Mouse (Mus musculus) CH12.LX (cell line): ENCODE results near the gene Cald1. TPM values are rescaled to one million over a fixed set of nuclear protein-coding genes. Genes with fewer than 3 reads are reported as not detected.

Experiments used
- DNase-seq: peaks from one replicate; pipeline ENCODE4 v3.0.0-alpha.2; 2013; ENCODE audit errors: extremely low read depth
- H3K27ac ChIP-seq: 2 replicates; pipeline ENCODE4 v1.5.1; 2012; ENCODE audit warnings: low read depth, mild to moderate bottlenecking, control low read depth, moderate library complexity; ENCODE audit not compliant: insufficient read depth
- H3K27me3 ChIP-seq: replicated peaks from 2 replicates; pipeline ENCODE3; 2012; ENCODE audit warnings: inconsistent platforms
- H3K36me3 ChIP-seq, 2 experiments: replicated peaks in 1 of 2; 2 replicates each; pipeline versions ENCODE3 to v1.6.1; 2012; ENCODE audit warnings: inconsistent platforms in 1 of 2, low read length in 1 of 2, mild to moderate bottlenecking in 1 of 2, mixed read lengths in 1 of 2, moderate library complexity in 1 of 2; ENCODE audit not compliant: control insufficient read depth in 1 of 2, insufficient read depth in 1 of 2
- H3K4me1 ChIP-seq, 2 experiments: 2 replicates each; pipeline ENCODE4 v1.6.1; 2012; ENCODE audit warnings: inconsistent platforms in 1 of 2, moderate library complexity in 1 of 2; ENCODE audit not compliant: insufficient read depth in 2 of 2, control insufficient read depth in 1 of 2
- H3K4me2 ChIP-seq: 2 replicates; pipeline ENCODE4 v1.6.1; 2012; ENCODE audit warnings: low read depth, mild to moderate bottlenecking, control low read depth; ENCODE audit not compliant: poor library complexity, insufficient read depth, severe bottlenecking
- H3K4me3 ChIP-seq, 3 experiments: fragments of 150-350 bp in 1 of 3; sonication (generic) in 1 of 3; replicated peaks in 1 of 3; 2 replicates each; pipeline versions ENCODE3 to v1.5.1; 2011 to 2012; ENCODE audit warnings: low read depth in 2 of 3, low read length in 2 of 3, mild to moderate bottlenecking in 2 of 3, moderate library complexity in 2 of 3, control low read depth in 1 of 3, improper control_type of control experiment in 1 of 3, inconsistent platforms in 1 of 3, mixed read lengths in 1 of 3; ENCODE audit not compliant: poor library complexity in 1 of 3
- H3K79me2 ChIP-seq: replicated peaks from 2 replicates; pipeline ENCODE4 v1.6.1; 2012; ENCODE audit warnings: mild to moderate bottlenecking, moderate library complexity; ENCODE audit not compliant: control insufficient read depth, poor library complexity, insufficient read depth, severe bottlenecking; ENCODE audit errors: extremely low read depth
- H3K9ac ChIP-seq: 2 replicates; pipeline ENCODE4 v1.6.1; 2012; ENCODE audit warnings: low read depth, mild to moderate bottlenecking, control low read depth, moderate library complexity; ENCODE audit not compliant: insufficient read depth
- H3K9me3 ChIP-seq: replicated peaks from 2 replicates; pipeline ENCODE3; 2012; ENCODE audit warnings: low read length, inconsistent platforms, mixed read lengths
- BHLHE40 ChIP-seq: IDR thresholded peaks from 2 replicates; pipeline ENCODE4 v1.6.1; 2011; ENCODE audit warnings: mild to moderate bottlenecking, low read depth, low read length, improper control_type of control experiment
- CHD1 ChIP-seq: IDR thresholded peaks from 2 replicates; pipeline ENCODE4 v1.6.1; 2012; ENCODE audit warnings: low read depth, low read length, improper control_type of control experiment, inconsistent platforms
- CHD2 ChIP-seq: IDR thresholded peaks from 2 replicates; pipeline ENCODE4 v1.6.1; 2011; ENCODE audit warnings: low read length, improper control_type of control experiment
- CTCF ChIP-seq, 2 experiments: IDR thresholded peaks in 1 of 2; conservative IDR thresholded peaks in 1 of 2; 2 replicates each; pipeline ENCODE4 v1.5.1; 2011 to 2012; ENCODE audit warnings: low read depth in 2 of 2, low read length in 2 of 2, improper control_type of control experiment in 1 of 2, inconsistent platforms in 1 of 2, mild to moderate bottlenecking in 1 of 2, moderate library complexity in 1 of 2
- E2F4 ChIP-seq: IDR thresholded peaks from 2 replicates; pipeline ENCODE4 v1.6.1; 2011; ENCODE audit warnings: low read depth, low read length, improper control_type of control experiment; ENCODE audit not compliant: insufficient replicate concordance
- ELF1 ChIP-seq: IDR thresholded peaks from 2 replicates; pipeline ENCODE4 v1.6.1; 2014; ENCODE audit warnings: low read depth, mild to moderate bottlenecking, inconsistent platforms, low read length, improper control_type of control experiment
- EP300 ChIP-seq: IDR thresholded peaks from 2 replicates; pipeline ENCODE4 v1.6.1; 2011; ENCODE audit warnings: low read length, improper control_type of control experiment
- JUN ChIP-seq: IDR thresholded peaks from 2 replicates; pipeline ENCODE4 v1.6.1; 2011; ENCODE audit warnings: low read depth, mild to moderate bottlenecking, low read length, improper control_type of control experiment, moderate library complexity; ENCODE audit not compliant: insufficient read depth
- JUND ChIP-seq: conservative IDR thresholded peaks from 2 replicates; pipeline ENCODE4 v1.6.1; 2011; ENCODE audit warnings: low read depth, low read length, improper control_type of control experiment
- MAFK ChIP-seq: IDR thresholded peaks from 2 replicates; pipeline ENCODE4 v1.6.1; 2011; ENCODE audit warnings: low read length, improper control_type of control experiment; ENCODE audit not compliant: insufficient replicate concordance
- MAZ ChIP-seq: IDR thresholded peaks from 2 replicates; pipeline ENCODE4 v1.6.1; 2012; ENCODE audit warnings: low read depth, mild to moderate bottlenecking, inconsistent platforms, low read length, improper control_type of control experiment, moderate library complexity
- MYC ChIP-seq: IDR thresholded peaks from 2 replicates; pipeline ENCODE4 v1.6.1; 2011; ENCODE audit warnings: low read depth, mild to moderate bottlenecking, improper control_type of control experiment, low read length
- NELFE ChIP-seq: IDR thresholded peaks from 2 replicates; pipeline ENCODE4 v1.6.1; 2011; ENCODE audit warnings: low read depth, low read length, improper control_type of control experiment
- NRF1 ChIP-seq: IDR thresholded peaks from 2 replicates; pipeline ENCODE4 v1.6.1; 2014; ENCODE audit warnings: low read depth, mild to moderate bottlenecking, inconsistent platforms, low read length, improper control_type of control experiment, moderate library complexity
- PAX5 ChIP-seq: IDR thresholded peaks from 2 replicates; pipeline ENCODE4 v1.6.1; 2012; ENCODE audit warnings: low read length, inconsistent platforms, mixed read lengths
- POLR2A ChIP-seq: IDR thresholded peaks from 2 replicates; pipeline ENCODE4 v1.6.1; 2011; ENCODE audit warnings: low read depth, mild to moderate bottlenecking, improper control_type of control experiment, low read length
- RCOR1 ChIP-seq: conservative IDR thresholded peaks from 2 replicates; pipeline ENCODE4 v1.6.1; 2012; ENCODE audit warnings: low read depth, mild to moderate bottlenecking, inconsistent platforms, low read length, improper control_type of control experiment
- SIN3A ChIP-seq: IDR thresholded peaks from 2 replicates; pipeline ENCODE4 v1.6.1; 2012; ENCODE audit warnings: low read length, improper control_type of control experiment, inconsistent platforms
- SMC3 ChIP-seq: IDR thresholded peaks from 2 replicates; pipeline ENCODE4 v1.6.1; 2011; ENCODE audit warnings: low read depth, low read length, improper control_type of control experiment
- TBP ChIP-seq: conservative IDR thresholded peaks from 2 replicates; pipeline ENCODE4 v1.6.1; 2011; ENCODE audit warnings: low read depth, low read length, improper control_type of control experiment
- TCF12 ChIP-seq: IDR thresholded peaks from 2 replicates; pipeline ENCODE4 v1.6.1; 2014; ENCODE audit warnings: low read depth, mild to moderate bottlenecking, inconsistent platforms, low read length, improper control_type of control experiment
- USF1 ChIP-seq: IDR thresholded peaks from 2 replicates; pipeline ENCODE4 v1.6.1; 2014; ENCODE audit warnings: low read depth, mild to moderate bottlenecking, inconsistent platforms, low read length, improper control_type of control experiment
- USF2 ChIP-seq: conservative IDR thresholded peaks from 2 replicates; pipeline ENCODE4 v1.6.1; 2011; ENCODE audit warnings: low read depth, low read length, improper control_type of control experiment
- ZC3H11A ChIP-seq: IDR thresholded peaks from 2 replicates; pipeline ENCODE4 v1.6.1; 2012; ENCODE audit warnings: low read depth, mild to moderate bottlenecking, inconsistent platforms, low read length, improper control_type of control experiment
- ZKSCAN1 ChIP-seq: IDR thresholded peaks from 2 replicates; pipeline ENCODE4 v1.6.1; 2012; ENCODE audit warnings: low read depth, inconsistent platforms, low read length, improper control_type of control experiment, borderline replicate concordance
- ZNF384 ChIP-seq: IDR thresholded peaks from 2 replicates; pipeline ENCODE4 v1.6.1; 2012; ENCODE audit warnings: low read depth, low read length, improper control_type of control experiment, inconsistent platforms
- dilution Hi-C: fragments of 300-500 bp; cut with MboI; formaldehyde crosslinking; loops from 2 replicates; pipeline ENCODE4 v1.14.3; 2020; ENCODE audit warnings: low sequenced_read_pairs; ENCODE audit not compliant: extremely low pct_unique_long_range_greater_than_20kb, extremely low pct_ligation_motif_present
- in situ Hi-C: fragments of 300-500 bp; cut with MboI; formaldehyde crosslinking; loops from 3 replicates; pipeline ENCODE4 v1.14.3; 2019; ENCODE audit warnings: low sequenced_read_pairs, low pct_ligation_motif_present, low pct_unique_long_range_greater_than_20kb, mixed read lengths
- polyA plus RNA-seq: library from polyadenylated mRNA; unstranded; fragments of >175 nt; gene quantifications from 2 replicates; pipeline ENCODE4 v1.2.1, GENCODE M21; 2012; ENCODE audit warnings: low read depth; ENCODE audit not compliant: insufficient read length
- total RNA-seq, 2 experiments: library from RNA; depleted of rRNA; stranded (reverse); fragments of 300-350 nt in 1 of 2; fragments of >200 nt in 1 of 2; gene quantifications; 2 replicates each; pipeline ENCODE4 v1.2.3; 2012 to 2014

Gene Cald1
- total and polyA plus RNA-seq, 3 experiments: 0.55 to 4.0 (median 1.1) TPM

DNA sequence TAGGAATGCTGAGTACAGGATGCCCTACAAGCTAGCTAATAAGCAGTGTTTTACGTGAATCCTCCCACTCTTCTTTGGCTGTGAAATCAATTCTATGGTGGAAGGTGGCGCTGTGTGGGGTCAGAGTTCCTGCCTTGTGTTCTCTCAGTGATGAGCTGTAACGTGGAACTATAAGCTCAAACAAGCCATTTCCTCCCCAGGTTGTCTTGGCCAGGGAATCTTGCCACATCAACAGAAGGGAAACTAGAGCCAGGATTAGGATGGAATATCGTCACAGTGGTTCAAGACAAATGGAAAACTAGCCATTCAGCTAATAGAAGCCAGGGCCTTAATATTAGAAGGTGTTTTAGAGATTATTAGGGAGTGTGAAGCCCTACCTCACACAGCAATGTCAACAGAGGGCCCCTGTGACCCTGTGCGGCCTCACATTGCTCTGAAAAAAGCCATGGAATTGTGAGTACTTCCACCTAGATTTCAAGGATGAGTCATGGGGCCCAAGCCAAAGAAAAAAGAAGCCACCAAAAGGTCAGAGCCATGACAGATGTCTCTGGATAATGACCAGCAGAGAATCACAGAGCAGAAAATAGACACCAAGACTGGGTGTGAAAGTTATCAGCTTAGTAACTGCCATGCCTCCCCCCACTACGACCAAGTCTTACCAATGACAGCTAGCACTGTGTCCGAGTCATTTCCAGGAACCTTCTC is 33.0 kb upstream of the Cald1 start:
- no peak overlapping the region for H3K4me2 ChIP-seq

GRCm38 (mm10) chr6:34567298-34567697 is 31.0 kb upstream of the Cald1 start:
- no peaks in the 10 kb centered on the region for H3K27me3 ChIP-seq
- H3K79me2 ChIP-seq: no peaks in the 10 kb centered on the region
- dilution Hi-C loops: no loop called here
- DNase-seq: no peak
- no peak overlapping the region for H3K4me2 ChIP-seq
- H3K27ac ChIP-seq: no peak overlapping the region
- no peak overlapping the region for H3K9ac ChIP-seq
- H3K9me3 ChIP-seq: no peaks in the 10 kb centered on the region
- TF ChIP-seq SMC3 (no peak), POLR2A (no peak), E2F4 (no peak), TCF12 (no peak), NRF1 (no peak), MAZ (no peak), BHLHE40 (no peak), ZKSCAN1 (no peak), SIN3A (no peak), ZNF384 (no peak), EP300 (no peak), NELFE (no peak), CTCF (conservative IDR thresholded peaks at IDR 0.05 in 1 of 2, IDR thresholded peaks at IDR 0.05 in 1 of 2; ENCODE audit: low read depth in 2 of 2, low read length in 2 of 2) (no peak), USF1 (no peak), PAX5 (no peak), RCOR1 (no peak), CHD1 (no peak), JUN (no peak)
- in situ Hi-C loops: no loop called here
- no peaks in the 10 kb centered on the region for H3K36me3 ChIP-seq
- H3K4me1 ChIP-seq: no peaks in the 10 kb centered on the region
- H3K4me3 ChIP-seq: no peak overlapping the region

More for the DNA sequence above, 33.0 kb upstream of the Cald1 start:
- dilution Hi-C loops: no loop called here
- Histone ChIP-seq H3K36me3 (no peaks in the 10 kb centered on the region), H3K79me2 (no peaks in the 10 kb centered on the region), H3K27ac (no peak overlapping the region), H3K27me3 (no peaks in the 10 kb centered on the region)
- in situ Hi-C loops: no loop called here
- TF ChIP-seq ZNF384 (no peak), USF2 (no peak), USF1 (no peak), EP300 (no peak), MAFK (no peak), BHLHE40 (no peak), PAX5 (no peak), ELF1 (no peak), ZC3H11A (no peak), MYC (no peak), JUN (no peak), CHD2 (no peak), TBP (no peak), RCOR1 (no peak), POLR2A (no peak), ZKSCAN1 (no peak), MAZ (no peak), JUND (no peak)
- TF ChIP-seq, all 38 proteins: peak for 0
- Histone ChIP-seq H3K9ac (no peak overlapping the region), H3K4me3 (no peak overlapping the region), H3K4me1 (no peaks in the 10 kb centered on the region), H3K9me3 (no peaks in the 10 kb centered on the region)
- DNase-seq: no peak
